Mouse (Mus musculus): ENCODE measurements at regions not wholly inside any gene's neighbourhood (a gene's known extent, or its start where the extent isn't known, plus 50 kb on each side); places are given as distances from the start of the nearest gene placed in this dataset.

- H3K36me3 ChIP-seq (ENCODE audit: insufficient read depth, low read length) = no peaks in the 10 kb centered on the region
- H3K9ac ChIP-seq (ENCODE audit: low read depth, low read length) = no peak overlapping the region
- H3K9me3 ChIP-seq (replicated peaks; ENCODE audit: low read length) = no peaks in the 10 kb centered on the region
- H3K4me3 ChIP-seq (replicated peaks; ENCODE audit: low read depth, low read length) = no peak overlapping the region
- no peaks in the 10 kb centered on the region for H3K27me3 ChIP-seq (ENCODE audit: insufficient read depth, low read length)
- no peak overlapping the region for H3K27ac ChIP-seq
- DNase-seq (ENCODE audit: low spot score) (no peak), ATAC-seq (replicated peaks; ENCODE audit: low FRiP score, low read depth) (no peak)
- no peaks in the 10 kb centered on the region for H3K4me1 ChIP-seq (replicated peaks; ENCODE audit: insufficient read depth, low read length)
- WGBS = 66% methylated on average over 10 of the region's 10 CpGs
- no peak overlapping the region for H3K4me2 ChIP-seq (ENCODE audit: low read length)
- TF ChIP-seq CTCF (IDR thresholded peaks at IDR 0.05; ENCODE audit: low read depth) = no peak
Measured at GRCm38 (mm10) chr7:70870841-70871534, 480.3 kb downstream of the Gm10295 start.

- no peak overlapping the region for H3K9ac ChIP-seq (ENCODE audit: low read depth, low read length)
- DNase-seq (ENCODE audit: low spot score) (peak; percentile 45), ATAC-seq (replicated peaks; ENCODE audit: low FRiP score, low read depth) (peak; percentile 86)
- H3K4me3 ChIP-seq (replicated peaks; ENCODE audit: low read depth, low read length) = no peak overlapping the region
- no peaks in the 10 kb centered on the region for H3K36me3 ChIP-seq (ENCODE audit: insufficient read depth, low read length)
- no peak overlapping the region for H3K4me2 ChIP-seq (ENCODE audit: low read length)
- WGBS = 59% methylated on average over 1 of the region's 1 CpGs
- TF ChIP-seq CTCF (IDR thresholded peaks at IDR 0.05; ENCODE audit: low read depth) = no peak
- no peak overlapping the region; the same call in 1 of the 2 replicates for H3K27ac ChIP-seq
- no peaks in the 10 kb centered on the region for H3K9me3 ChIP-seq (replicated peaks; ENCODE audit: low read length)
- H3K4me1 ChIP-seq (replicated peaks; ENCODE audit: insufficient read depth, low read length) = 0 out of 2 replicates have a peak, but pooled peaks cover 3% of the 10 kb centered on the region
- no peaks in the 10 kb centered on the region for H3K27me3 ChIP-seq (ENCODE audit: insufficient read depth, low read length)
Measured at GRCm38 (mm10) chr7:70869125-70869524, 482.2 kb downstream of the Gm10295 start.

GRCm38 (mm10) chr7:70859957-70860356 is 491.3 kb downstream of the Gm10295 start:
- Histone ChIP-seq H3K4me2 (ENCODE audit: low read length) (no peak overlapping the region), H3K36me3 (ENCODE audit: insufficient read depth, low read length) (no peaks in the 10 kb centered on the region), H3K27me3 (ENCODE audit: insufficient read depth, low read length) (no peaks in the 10 kb centered on the region), H3K4me3 (replicated peaks; ENCODE audit: low read depth, low read length) (no peak overlapping the region), H3K4me1 (replicated peaks; ENCODE audit: insufficient read depth, low read length) (0 out of 2 replicates have a peak, but pooled peaks cover 3% of the 10 kb centered on the region), H3K27ac (peak overlapping the region; percentile 9; the same call in 1 of the 2 replicates), H3K9ac (ENCODE audit: low read depth, low read length) (no peak overlapping the region), H3K9me3 (replicated peaks; ENCODE audit: low read length) (no peaks in the 10 kb centered on the region)
- WGBS = 75% methylated on average over 4 of the region's 4 CpGs
- no peak for ATAC-seq (replicated peaks; ENCODE audit: low FRiP score, low read depth)
- no peak for DNase-seq (ENCODE audit: low spot score)
- TF ChIP-seq CTCF (IDR thresholded peaks at IDR 0.05; ENCODE audit: low read depth) = no peak

GRCm38 (mm10) chr7:70850726-70851125 is 484.2 kb upstream of the Nr2f2 start:
- H3K27me3 ChIP-seq (ENCODE audit: insufficient read depth, low read length) = no peaks in the 10 kb centered on the region
- ATAC-seq (replicated peaks; ENCODE audit: low FRiP score, low read depth) (no peak), DNase-seq (ENCODE audit: low spot score) (peak; percentile 72)
- no peaks in the 10 kb centered on the region for H3K36me3 ChIP-seq (ENCODE audit: insufficient read depth, low read length)
- 0 out of 2 replicates have a peak overlapping the region, but pooled peaks have one; percentile 27 for H3K27ac ChIP-seq
- WGBS = 80% methylated on average over 2 of the region's 2 CpGs
- no peak overlapping the region for H3K4me3 ChIP-seq (replicated peaks; ENCODE audit: low read depth, low read length)
- H3K4me2 ChIP-seq (ENCODE audit: low read length) = no peak overlapping the region
- no peak for TF ChIP-seq CTCF (IDR thresholded peaks at IDR 0.05; ENCODE audit: low read depth)
- H3K9ac ChIP-seq (ENCODE audit: low read depth, low read length) = no peak overlapping the region
- 0 out of 2 replicates have a peak, but pooled peaks cover 3% of the 10 kb centered on the region for H3K4me1 ChIP-seq (replicated peaks; ENCODE audit: insufficient read depth, low read length)
- no peaks in the 10 kb centered on the region for H3K9me3 ChIP-seq (replicated peaks; ENCODE audit: low read length)

GRCm38 (mm10) chr7:70848016-70848776 is 481.7 kb upstream of the Nr2f2 start:
- DNase-seq (ENCODE audit: low spot score) (peak; percentile 71), ATAC-seq (replicated peaks; ENCODE audit: low FRiP score, low read depth) (peak; percentile 43; the same call in 1 of the 2 replicates)
- H3K4me3 ChIP-seq (replicated peaks; ENCODE audit: low read depth, low read length) = no peak overlapping the region
- H3K36me3 ChIP-seq (ENCODE audit: insufficient read depth, low read length) = no peaks in the 10 kb centered on the region
- 40% methylated on average over 4 of the region's 4 CpGs for WGBS
- H3K9me3 ChIP-seq (replicated peaks; ENCODE audit: low read length) = no peaks in the 10 kb centered on the region
- 0 out of 2 replicates have a peak, but pooled peaks cover 3% of the 10 kb centered on the region for H3K4me1 ChIP-seq (replicated peaks; ENCODE audit: insufficient read depth, low read length)
- no peaks in the 10 kb centered on the region for H3K27me3 ChIP-seq (ENCODE audit: insufficient read depth, low read length)
- no peak for TF ChIP-seq CTCF (IDR thresholded peaks at IDR 0.05; ENCODE audit: low read depth)
- no peak overlapping the region; the same call in 1 of the 2 replicates for H3K27ac ChIP-seq
- H3K9ac ChIP-seq (ENCODE audit: low read depth, low read length) = no peak overlapping the region
- H3K4me2 ChIP-seq (ENCODE audit: low read length) = no peak overlapping the region

- Histone ChIP-seq H3K4me3 (replicated peaks; ENCODE audit: low read depth, low read length) (no peak overlapping the region), H3K27me3 (ENCODE audit: insufficient read depth, low read length) (no peaks in the 10 kb centered on the region), H3K9ac (ENCODE audit: low read depth, low read length) (no peak overlapping the region), H3K4me1 (replicated peaks; ENCODE audit: insufficient read depth, low read length) (0 out of 2 replicates have a peak, but pooled peaks cover 3% of the 10 kb centered on the region), H3K4me2 (ENCODE audit: low read length) (no peak overlapping the region), H3K9me3 (replicated peaks; ENCODE audit: low read length) (no peaks in the 10 kb centered on the region), H3K36me3 (ENCODE audit: insufficient read depth, low read length) (no peaks in the 10 kb centered on the region), H3K27ac (no peak overlapping the region)
- WGBS = 49% methylated on average over 8 of the region's 8 CpGs
- TF ChIP-seq CTCF (IDR thresholded peaks at IDR 0.05; ENCODE audit: low read depth) = no peak
- ATAC-seq (replicated peaks; ENCODE audit: low FRiP score, low read depth) (no peak), DNase-seq (ENCODE audit: low spot score) (no peak)
Measured at GRCm38 (mm10) chr7:70847450-70847993, 481.0 kb upstream of the Nr2f2 start.

Data from kidney, postnatal 0 days (tissue).